Mouse (Mus musculus): Measurements from ENCODE around the gene Gm45021.
"Not testable (repeated sequence)": the region's sequence is repeated elsewhere in the genome, so short reads cannot be mapped to it uniquely, and the experiment has no call there.

The Gm45021 gene

GRCm38 (mm10) chr6:48613464-48613863, 24.1 kb downstream of the Gm45021 start:
- no peak for DNase-seq (ENCODE audit: low read depth, low spot score)

GRCm38 (mm10) chr6:48614756-48615155, 25.3 kb downstream of the Gm45021 start:
- no peak for DNase-seq (ENCODE audit: low read depth, low spot score)

- DNase-seq (ENCODE audit: low read depth, low spot score) = no peak
Measured at GRCm38 (mm10) chr6:48620031-48620430, 30.6 kb downstream of the Gm45021 start.

- DNase-seq (ENCODE audit: low read depth, low spot score) = not testable (repeated sequence)
Measured at GRCm38 (mm10) chr6:48622186-48622843, 32.9 kb downstream of the Gm45021 start.

- DNase-seq (ENCODE audit: low read depth, low spot score) = no peak
Measured at GRCm38 (mm10) chr6:48623460-48623859, 34.0 kb downstream of the Gm45021 start.

GRCm38 (mm10) chr6:48626464-48626863, 37.1 kb downstream of the Gm45021 start, which contains the start of gene AI854703:
Gene AI854703 (plus strand): TSS chr6:48626764.
- DNase-seq (ENCODE audit: low read depth, low spot score) = peak; percentile 15

GRCm38 (mm10) chr6:48626984-48627383, 37.6 kb downstream of the Gm45021 start:
- peak; percentile 89 for DNase-seq (ENCODE audit: low read depth, low spot score)

- peak; percentile 32 for DNase-seq (ENCODE audit: low read depth, low spot score)
Measured at GRCm38 (mm10) chr6:48627511-48627924, 38.1 kb downstream of the Gm45021 start.

GRCm38 (mm10) chr6:48628377-48628776, 39.0 kb downstream of the Gm45021 start:
- DNase-seq (ENCODE audit: low read depth, low spot score) = no peak

GRCm38 (mm10) chr6:48628808-48629660, 39.6 kb downstream of the Gm45021 start:
- peak; percentile 70 for DNase-seq (ENCODE audit: low read depth, low spot score)

GRCm38 (mm10) chr6:48629661-48630034, 40.2 kb downstream of the Gm45021 start:
- no peak for DNase-seq (ENCODE audit: low read depth, low spot score)

- no peak for DNase-seq (ENCODE audit: low read depth, low spot score)
Measured at GRCm38 (mm10) chr6:48630831-48631230, 41.4 kb downstream of the Gm45021 start.

- DNase-seq (ENCODE audit: low read depth, low spot score) = no peak
Measured at GRCm38 (mm10) chr6:48635105-48635504, 45.7 kb downstream of the Gm45021 start.

- peak; percentile 61 for DNase-seq (ENCODE audit: low read depth, low spot score)
Measured at GRCm38 (mm10) chr6:48636515-48636914, 47.1 kb downstream of the Gm45021 start.

GRCm38 (mm10) chr6:48637811-48638500, 48.5 kb downstream of the Gm45021 start:
- no peak for DNase-seq (ENCODE audit: low read depth, low spot score)

- DNase-seq (ENCODE audit: low read depth, low spot score) = no peak
Measured at GRCm38 (mm10) chr6:48638553-48638952, 49.1 kb downstream of the Gm45021 start.

GRCm38 (mm10) chr6:48641391-48641790, 52.0 kb downstream of the Gm45021 start:
- DNase-seq (ENCODE audit: low read depth, low spot score) = no peak

GRCm38 (mm10) chr6:48642764-48643292, 53.4 kb downstream of the Gm45021 start:
- DNase-seq (ENCODE audit: low read depth, low spot score) = peak; percentile 90

GRCm38 (mm10) chr6:48645660-48646308, 56.4 kb downstream of the Gm45021 start:
- peak; percentile 86 for DNase-seq (ENCODE audit: low read depth, low spot score)

GRCm38 (mm10) chr6:48646309-48646690, 56.9 kb downstream of the Gm45021 start:
- DNase-seq (ENCODE audit: low read depth, low spot score) = no peak

- DNase-seq (ENCODE audit: low read depth, low spot score) = peak; percentile 42
Measured at GRCm38 (mm10) chr6:48646995-48647394, 57.6 kb downstream of the Gm45021 start, which contains the start of gene Gimap8. Gene Gimap8 (plus strand): TSS chr6:48647234.
